ENCODE assay signal across 13 mouse cellular contexts in genomic region chr7:132788826-132789225, GRCm38 (mm10). TPM values are rescaled to one million over a fixed set of nuclear protein-coding genes. Genes with fewer than 3 reads are reported as not detected.
DNase-seq lines count a peak whose midpoint lies in the region; ATAC-seq lines count a peak whose summit lies in the region.
"Had no signal": no experiment of that assay in that cellular context is flagged by ENCODE, and none has a peak within 500 bp of the region (broad histone marks: within the 10 kb centered on the region; RNA-seq: fewer than 3 reads in every experiment).

No protein-coding gene starts in this region.

- no peak overlapping the region for H3K4me2 ChIP-seq in intestine, embryonic 16.5 days (ENCODE audit: low read depth, low read length)

- no peaks in the 10 kb centered on the region for H3K27me3 ChIP-seq in intestine, embryonic 16.5 days (replicated peaks; ENCODE audit: control insufficient read depth, insufficient read depth, low read length)

- H3K36me3 ChIP-seq in intestine, embryonic 16.5 days (ENCODE audit: control insufficient read depth, insufficient read depth, low read length): no peaks in the 10 kb centered on the region

- H3K9me3 ChIP-seq in intestine, embryonic 16.5 days (ENCODE audit: control insufficient read depth, low read length): no peaks in the 10 kb centered on the region

- H3K4me1 ChIP-seq in intestine, embryonic 16.5 days (ENCODE audit: control insufficient read depth, insufficient read depth, low read length): peaks cover 62% of the 10 kb centered on the region

- H3K9ac ChIP-seq in intestine, embryonic 16.5 days (ENCODE audit: low read depth, low read length): no peak overlapping the region
- H3K9ac ChIP-seq: liver, embryonic 14.5 days had no signal

- DNase-seq in adrenal gland, adult (ENCODE audit: inconsistent age in 2 of 2, low spot score in 1 of 2): peak; percentile 84
- no peak for DNase-seq in adrenal gland, adult 8-10 months
- peak; percentile 69 for DNase-seq in adrenal gland, postnatal 14 days
- DNase-seq in left cerebral cortex, adult 8-10 months (ENCODE audit: low spot score in 2 of 2): peak; percentile 51 to 95
- DNase-seq in spleen, adult 12 weeks (ENCODE audit: low spot score): no peak
- no peak for DNase-seq in natural killer cell, adult 2 months (ENCODE audit: low spot score in 2 of 2)
- DNase-seq: heart, postnatal 36 days; thymus, postnatal 14 days had no signal

- peak; percentile 75 for ATAC-seq in frontal cortex, adult (ENCODE audit: low TSS enrichment)
- no peak for ATAC-seq in intestine, embryonic 16.5 days
- ATAC-seq: forebrain, embryonic 16.5 days; intestine, postnatal 0 days had no signal

- H3K4me3 ChIP-seq in intestine, embryonic 16.5 days (ENCODE audit: low read length): no peak overlapping the region

- no peak overlapping the region for H3K27ac ChIP-seq in intestine, embryonic 16.5 days (ENCODE audit: low read length)
- H3K27ac ChIP-seq: liver, embryonic 14.5 days had no signal

- 91% methylated on average over 13 of the region's 13 CpGs for WGBS in intestine, embryonic 16.5 days

RNA-seq across cellular contexts. Expression of gene Fam53b, which starts 24.9 kb away (rescaled TPM):
- 100 to 1,000 TPM in 1 of 4 experiments, 10 to 100 TPM in 3; 84.3 to 115 (median 87.7) TPM for total RNA-seq in adrenal gland, adult 8-10 months (2022)
- 64.8 and 65.8 TPM in 2 replicates for total RNA-seq in adrenal gland, postnatal 14 days (2021)
- total RNA-seq in left cerebral cortex, adult 8-10 months (2022): 10 to 100 TPM; 57.0 to 68.5 (median 63.4) TPM
- polyA plus RNA-seq in intestine, embryonic 16.5 days (2015; fragmentation: Nextera tagmentation; extraction: Ambion mirVana): 22.2 and 23.7 TPM in 2 replicates

Comparison
In these comparisons a context has a peak if more than half of its experiments do, and no peak if none do; other contexts are left out.
1. DNase-seq: peak in adrenal gland, adult (2 of 2), adrenal gland, postnatal 14 days (single experiment) and left cerebral cortex, adult 8-10 months (2 of 2); none in adrenal gland, adult 8-10 months (single experiment), spleen, adult 12 weeks (single experiment) and natural killer cell, adult 2 months (0 of 2).